Mouse (Mus musculus) gastrocnemius, adult 2 months (tissue): ENCODE measurements at regions not wholly inside any gene's neighbourhood (a gene's known extent, or its start where the extent isn't known, plus 50 kb on each side); places are given as distances from the start of the nearest gene placed in this dataset.

Experiments used
- DNase-seq: peaks from one replicate; pipeline ENCODE4 v3.0.0; 2022
- H3K27ac ChIP-seq: fragments of 200-600 bp; 2 replicates; pipeline ENCODE4 v1.8.1; 2022; ENCODE audit warnings: mild to moderate bottlenecking
- H3K4me3 ChIP-seq: fragments of 200-600 bp; 2 replicates; pipeline ENCODE4 v1.8.1; 2022; ENCODE audit warnings: mild to moderate bottlenecking, moderate library complexity
- CTCF ChIP-seq: fragments of 200-600 bp; IDR thresholded peaks from 2 replicates; pipeline ENCODE4 v1.8.1; 2022; ENCODE audit warnings: antibody characterized with exemption, mild to moderate bottlenecking, moderate library complexity
- intact Hi-C: fragments of 180-260 bp; cut with DNase I; formaldehyde crosslinking; loops from one replicate; pipeline ENCODE4 v1.15.1; 2025

DNA sequence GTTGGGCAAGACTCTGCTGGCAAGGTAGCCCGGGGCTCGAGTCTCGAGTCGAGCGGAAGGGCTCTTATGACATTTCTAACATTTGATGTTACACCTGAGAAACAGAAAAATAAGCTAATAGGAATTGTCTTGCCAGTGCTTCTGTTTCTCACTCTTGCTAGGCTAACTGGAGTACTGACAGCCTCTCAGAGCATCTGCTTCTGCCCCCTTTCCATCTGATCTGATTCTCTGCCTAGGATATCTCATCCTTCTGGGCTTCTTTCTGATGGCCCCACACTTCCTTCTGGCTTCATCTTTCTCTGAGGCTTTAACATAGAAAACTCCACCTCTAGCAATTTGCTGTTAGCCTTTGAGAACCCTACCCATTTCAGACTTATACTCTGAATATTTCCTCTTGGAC lies 95.0 kb upstream of the Arhgef9 start:
- no peak for TF ChIP-seq CTCF
- Histone ChIP-seq H3K27ac (no peak overlapping the region), H3K4me3 (no peak overlapping the region)
- intact Hi-C loops, result no loop called here
- DNase-seq, result no peak

DNA sequence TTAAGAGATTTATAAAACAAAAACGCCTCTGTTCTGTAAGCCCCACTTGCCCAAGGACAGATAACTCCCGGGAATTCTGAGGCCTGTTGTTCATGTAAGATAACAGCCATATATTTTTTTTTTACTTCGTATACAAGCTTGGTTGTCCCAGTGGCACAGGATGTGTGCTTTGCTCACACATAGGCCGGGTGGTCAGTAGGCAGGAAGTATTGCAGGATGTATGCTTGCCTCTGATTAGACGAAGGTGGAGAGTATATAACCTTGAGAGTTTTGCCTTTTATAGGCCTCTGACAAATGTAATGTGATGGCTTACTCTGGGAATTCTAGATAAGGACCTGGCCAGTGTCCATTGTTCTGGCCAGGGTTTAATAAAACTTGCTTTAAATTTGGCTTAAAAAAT lies 85.4 kb upstream of the Arhgef9 start:
- H3K27ac ChIP-seq, result no peak overlapping the region
- no peak for TF ChIP-seq CTCF
- intact Hi-C loops, result no loop called here
- no peak for DNase-seq
- no peak overlapping the region for H3K4me3 ChIP-seq

DNA sequence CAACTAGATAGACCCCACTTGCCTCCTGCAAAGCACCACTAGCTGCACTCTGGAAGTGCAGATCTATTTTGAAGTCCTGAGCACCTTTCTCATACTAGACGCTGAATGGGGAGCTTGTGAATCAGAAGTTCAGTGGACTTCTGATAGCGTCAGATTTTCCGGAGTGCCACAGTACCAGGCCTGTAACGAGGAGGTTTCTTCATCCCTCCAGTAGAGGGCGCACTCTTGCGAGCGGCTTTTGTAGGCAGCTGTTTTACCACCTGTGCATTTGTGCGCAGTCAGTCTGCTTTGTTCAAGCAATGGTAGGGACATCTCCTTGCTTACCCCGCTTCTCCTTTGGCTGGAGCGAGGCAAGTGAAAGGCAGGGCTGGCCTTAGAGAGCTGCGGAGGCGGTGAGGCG lies 56.9 kb upstream of the Arhgef9 start:
- Histone ChIP-seq H3K27ac (no peak overlapping the region), H3K4me3 (peak overlapping the region; percentile 30; the same call in 1 of the 2 replicates)
- peak; percentile 72 for TF ChIP-seq CTCF
- DNase-seq, result peak; percentile 22
- intact Hi-C loops, result no loop called here
